Mouse (Mus musculus) lung, adult 2 months (tissue): ENCODE data around the gene Ddn.
"Not testable (repeated sequence)": the region's sequence is repeated elsewhere in the genome, so short reads cannot be mapped to it uniquely, and the experiment has no call there.

Experiments used
- CTCF ChIP-seq: fragments of 200-500 bp; IDR thresholded peaks from 2 replicates; pipeline ENCODE4 v1.5.1; 2011; ENCODE audit warnings: mild to moderate bottlenecking, low read length, control low read depth; ENCODE audit not compliant: insufficient read depth
- POLR2A ChIP-seq: fragments of 200-500 bp; IDR thresholded peaks from 2 replicates; pipeline ENCODE4 v1.6.1; 2011; ENCODE audit warnings: low read depth, mild to moderate bottlenecking, control low read depth, low read length, borderline replicate concordance; ENCODE audit errors: extremely low read depth

- TF ChIP-seq CTCF, POLR2A: not testable (repeated sequence)
Measured at GRCm38 (mm10) chr15:98810212-98810611, 922 bp upstream of the Ddn start.
